Mouse (Mus musculus): ENCODE data around the gene Pkmyt1. TPM values are rescaled to one million over a fixed set of nuclear protein-coding genes. Genes with fewer than 3 reads are reported as not detected.

Gene Pkmyt1
- polyA plus RNA-seq, 2 experiments, result 46.4 to 81.7 TPM

- H3K36me3 ChIP-seq (ENCODE audit: control insufficient read depth, insufficient read depth, low read length), result peaks cover 85% of the 10 kb centered on the region
Observed at GRCm38 (mm10) chr17:23758801-23759200, 32.7 kb downstream of the Pkmyt1 start.

DNA sequence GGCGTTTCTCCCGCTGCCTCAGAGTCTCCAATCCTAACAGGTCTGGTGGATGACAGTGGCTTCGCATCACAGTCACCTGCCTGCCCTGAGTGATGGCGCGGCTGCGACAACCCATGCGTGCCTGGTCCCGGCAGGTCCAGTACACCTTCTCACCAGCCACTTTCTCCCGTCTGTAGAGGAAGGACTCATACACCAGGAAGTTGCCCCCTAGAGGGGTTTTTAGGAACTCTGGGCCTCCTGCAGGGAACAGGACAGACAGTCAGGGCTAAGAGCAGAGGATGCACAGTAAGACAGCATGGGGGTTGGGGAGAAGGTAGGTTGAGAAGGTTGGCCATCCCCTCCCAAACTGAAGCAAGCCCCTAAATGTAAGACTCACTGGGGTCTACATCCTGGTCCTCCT, 34.1 kb downstream of the Pkmyt1 start:
- Histone ChIP-seq H3K36me3 (ENCODE audit: control insufficient read depth, insufficient read depth, low read length) (peaks cover 77% of the 10 kb centered on the region), H3K9ac (ENCODE audit: low read depth, low read length, severe bottlenecking) (no peak overlapping the region), H3K27ac (replicated peaks; ENCODE audit: low read depth, low read length) (no peak overlapping the region), H3K4me2 (replicated peaks; ENCODE audit: low read depth, low read length, severe bottlenecking) (no peak overlapping the region), H3K4me1 (ENCODE audit: control insufficient read depth, insufficient read depth, low read length) (no peaks in the 10 kb centered on the region), H3K27me3 (ENCODE audit: control insufficient read depth, insufficient read depth, low read length) (no peaks in the 10 kb centered on the region), H3K9me3 (ENCODE audit: control insufficient read depth, low read length) (no peaks in the 10 kb centered on the region), H3K4me3 (replicated peaks; ENCODE audit: low read length) (no peak overlapping the region)
- no peak for TF ChIP-seq POLR2A (IDR thresholded peaks at IDR 0.05; ENCODE audit: borderline replicate concordance, extremely low read depth, insufficient read depth, insufficient read length)
- 92% methylated on average over 9 of the region's 9 CpGs for WGBS
- ATAC-seq (ENCODE audit: low FRiP score, low read depth), result no peak
- no peak for DNase-seq (ENCODE audit: low spot score)

More at GRCm38 (mm10) chr17:23758801-23759200, 32.7 kb downstream of the Pkmyt1 start:
- WGBS, result 85% methylated on average over 8 of the region's 8 CpGs
- Histone ChIP-seq H3K4me1 (ENCODE audit: control insufficient read depth, insufficient read depth, low read length) (no peaks in the 10 kb centered on the region), H3K27ac (replicated peaks; ENCODE audit: low read depth, low read length) (no peak overlapping the region), H3K9ac (ENCODE audit: low read depth, low read length, severe bottlenecking) (no peak overlapping the region), H3K4me3 (replicated peaks; ENCODE audit: low read length) (no peak overlapping the region), H3K9me3 (ENCODE audit: control insufficient read depth, low read length) (no peaks in the 10 kb centered on the region), H3K27me3 (ENCODE audit: control insufficient read depth, insufficient read depth, low read length) (no peaks in the 10 kb centered on the region), H3K4me2 (replicated peaks; ENCODE audit: low read depth, low read length, severe bottlenecking) (no peak overlapping the region)
- ATAC-seq (ENCODE audit: low FRiP score, low read depth) (no peak), DNase-seq (ENCODE audit: low spot score) (no peak)
- no peak for TF ChIP-seq POLR2A (IDR thresholded peaks at IDR 0.05; ENCODE audit: borderline replicate concordance, extremely low read depth, insufficient read depth, insufficient read length)

DNA sequence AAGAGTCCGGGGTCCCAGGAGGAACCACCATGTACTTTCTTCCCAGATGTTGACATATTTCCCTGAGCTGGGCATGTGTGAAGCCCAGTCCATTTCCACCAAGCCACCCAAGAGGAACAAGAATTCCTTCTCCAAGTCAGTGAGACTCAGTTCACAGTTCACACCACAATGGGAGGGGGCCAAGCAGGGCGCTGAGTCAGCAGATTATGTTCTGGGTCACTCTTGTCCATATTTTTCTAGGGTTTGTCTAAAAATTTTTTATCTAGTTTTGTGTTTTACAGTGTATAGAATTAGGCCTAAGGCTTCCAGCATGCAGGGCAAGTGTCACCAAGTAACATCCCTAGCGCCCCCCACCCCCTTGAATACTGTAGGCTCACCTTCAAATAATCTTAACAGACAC, 35.0 kb downstream of the Pkmyt1 start:
- Histone ChIP-seq H3K4me3 (replicated peaks; ENCODE audit: low read length) (no peak overlapping the region), H3K36me3 (ENCODE audit: control insufficient read depth, insufficient read depth, low read length) (peaks cover 68% of the 10 kb centered on the region), H3K27me3 (ENCODE audit: control insufficient read depth, insufficient read depth, low read length) (no peaks in the 10 kb centered on the region), H3K27ac (replicated peaks; ENCODE audit: low read depth, low read length) (no peak overlapping the region), H3K4me1 (ENCODE audit: control insufficient read depth, insufficient read depth, low read length) (no peaks in the 10 kb centered on the region), H3K4me2 (replicated peaks; ENCODE audit: low read depth, low read length, severe bottlenecking) (no peak overlapping the region), H3K9ac (ENCODE audit: low read depth, low read length, severe bottlenecking) (no peak overlapping the region), H3K9me3 (ENCODE audit: control insufficient read depth, low read length) (no peaks in the 10 kb centered on the region)
- 95% methylated on average over 3 of the region's 3 CpGs for WGBS
- TF ChIP-seq POLR2A (IDR thresholded peaks at IDR 0.05; ENCODE audit: borderline replicate concordance, extremely low read depth, insufficient read depth, insufficient read length), result no peak
- DNase-seq (ENCODE audit: low spot score), result no peak
- ATAC-seq (ENCODE audit: low FRiP score, low read depth), result no peak

GRCm38 (mm10) chr17:23762976-23763375, 36.8 kb downstream of the Pkmyt1 start:
- Histone ChIP-seq H3K9ac (ENCODE audit: low read depth, low read length, severe bottlenecking) (no peak overlapping the region), H3K27me3 (ENCODE audit: control insufficient read depth, insufficient read depth, low read length) (no peaks in the 10 kb centered on the region), H3K4me3 (replicated peaks; ENCODE audit: low read length) (no peak overlapping the region), H3K9me3 (ENCODE audit: control insufficient read depth, low read length) (no peaks in the 10 kb centered on the region), H3K36me3 (ENCODE audit: control insufficient read depth, insufficient read depth, low read length) (peaks cover 50% of the 10 kb centered on the region), H3K4me2 (replicated peaks; ENCODE audit: low read depth, low read length, severe bottlenecking) (no peak overlapping the region), H3K27ac (replicated peaks; ENCODE audit: low read depth, low read length) (no peak overlapping the region), H3K4me1 (ENCODE audit: control insufficient read depth, insufficient read depth, low read length) (no peaks in the 10 kb centered on the region)
- WGBS, result 94% methylated on average over 11 of the region's 11 CpGs
- ATAC-seq (ENCODE audit: low FRiP score, low read depth), result no peak
- no peak for DNase-seq (ENCODE audit: low spot score)
- TF ChIP-seq POLR2A (IDR thresholded peaks at IDR 0.05; ENCODE audit: borderline replicate concordance, extremely low read depth, insufficient read depth, insufficient read length), result no peak

GRCm38 (mm10) chr17:23770493-23770892, 44.4 kb downstream of the Pkmyt1 start:
- DNase-seq (ENCODE audit: low spot score), result no peak
- peaks cover 6% of the 10 kb centered on the region; the same call in 1 of the 2 replicates for H3K4me1 ChIP-seq (ENCODE audit: control insufficient read depth, insufficient read depth, low read length)
- no peak overlapping the region for H3K27ac ChIP-seq (replicated peaks; ENCODE audit: low read depth, low read length)
- peak overlapping the region; percentile 79 for H3K4me3 ChIP-seq (replicated peaks; ENCODE audit: low read length)
- H3K27me3 ChIP-seq (ENCODE audit: control insufficient read depth, insufficient read depth, low read length), result no peaks in the 10 kb centered on the region
- WGBS, result 27% methylated on average over 2 of the region's 2 CpGs
- TF ChIP-seq POLR2A (IDR thresholded peaks at IDR 0.05; ENCODE audit: borderline replicate concordance, extremely low read depth, insufficient read depth, insufficient read length), result no peak
- H3K4me2 ChIP-seq (replicated peaks; ENCODE audit: low read depth, low read length, severe bottlenecking), result peak overlapping the region; percentile 66
- peak overlapping the region; percentile 94 for H3K9ac ChIP-seq (ENCODE audit: low read depth, low read length, severe bottlenecking)
- no peaks in the 10 kb centered on the region for H3K9me3 ChIP-seq (ENCODE audit: control insufficient read depth, low read length)
- 0 out of 2 replicates have a peak, but pooled peaks cover 5% of the 10 kb centered on the region for H3K36me3 ChIP-seq (ENCODE audit: control insufficient read depth, insufficient read depth, low read length)
- no peak for ATAC-seq (ENCODE audit: low FRiP score, low read depth)

DNA sequence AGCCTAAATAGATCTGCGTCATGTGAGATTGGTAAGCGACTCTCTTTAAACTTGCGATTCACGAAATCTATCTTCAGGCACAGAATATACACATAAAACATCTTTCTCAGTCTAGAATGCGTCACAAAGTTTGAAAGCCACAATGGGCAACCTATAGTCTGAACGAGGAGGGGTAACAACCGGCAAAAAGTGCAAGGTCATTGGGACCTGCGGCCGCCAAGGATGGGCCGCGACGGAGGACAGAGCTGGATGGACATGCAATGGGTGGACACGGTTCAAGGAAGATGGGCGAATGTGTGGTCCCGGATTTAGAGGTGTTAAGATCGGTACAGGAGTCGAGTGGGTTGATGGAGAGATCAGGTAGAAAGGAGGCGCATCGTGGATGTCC, 44.8 kb downstream of the Pkmyt1 start:
- Histone ChIP-seq H3K4me1 (ENCODE audit: control insufficient read depth, insufficient read depth, low read length) (peaks cover 6% of the 10 kb centered on the region; the same call in 1 of the 2 replicates), H3K9ac (ENCODE audit: low read depth, low read length, severe bottlenecking) (peak overlapping the region; percentile 94), H3K27ac (replicated peaks; ENCODE audit: low read depth, low read length) (peak overlapping the region; percentile 78), H3K4me2 (replicated peaks; ENCODE audit: low read depth, low read length, severe bottlenecking) (peak overlapping the region; percentile 66), H3K27me3 (ENCODE audit: control insufficient read depth, insufficient read depth, low read length) (no peaks in the 10 kb centered on the region), H3K9me3 (ENCODE audit: control insufficient read depth, low read length) (no peaks in the 10 kb centered on the region), H3K4me3 (replicated peaks; ENCODE audit: low read length) (peak overlapping the region; percentile 79), H3K36me3 (ENCODE audit: control insufficient read depth, insufficient read depth, low read length) (0 out of 2 replicates have a peak, but pooled peaks cover 5% of the 10 kb centered on the region)
- WGBS, result under 1% methylated on average over 19 of the region's 19 CpGs
- DNase-seq (ENCODE audit: low spot score) (no peak), ATAC-seq (ENCODE audit: low FRiP score, low read depth) (0 out of 2 replicates have a peak, but pooled peaks have one; percentile 4)
- no peak for TF ChIP-seq POLR2A (IDR thresholded peaks at IDR 0.05; ENCODE audit: borderline replicate concordance, extremely low read depth, insufficient read depth, insufficient read length)
